Mouse (Mus musculus) hindbrain, postnatal 0 days (tissue): ENCODE data around the gene Gpr162. TPM values are rescaled to one million over a fixed set of nuclear protein-coding genes. Genes with fewer than 3 reads are reported as not detected.
"Not testable (repeated sequence)": the region's sequence is repeated elsewhere in the genome, so short reads cannot be mapped to it uniquely, and the experiment has no call there.

Experiments
- ATAC-seq: fragments of 200-750 bp; cut with Nextera tagmentation; 2 replicates; pipeline ENCODE4 v1.8.0; 2017; ENCODE audit warnings: mild to moderate bottlenecking, moderate TSS enrichment, moderate library complexity
- DNase-seq: peaks from one replicate; pipeline ENCODE4 v3.0.0-alpha.2; 2015; ENCODE audit warnings: low spot score
- H3K27ac ChIP-seq: fragments of 300-500 bp; sonication (generic); 2 replicates; pipeline ENCODE4 v1.5.1; 2014; ENCODE audit warnings: mild to moderate bottlenecking
- H3K27me3 ChIP-seq: fragments of 300-500 bp; sonication (generic); 2 replicates; pipeline ENCODE4 v1.6.1; 2014; ENCODE audit warnings: low read length, mixed read lengths; ENCODE audit not compliant: insufficient read depth
- H3K36me3 ChIP-seq: fragments of 300-500 bp; sonication (generic); 2 replicates; pipeline ENCODE4 v1.6.1; 2014; ENCODE audit warnings: low read length, mixed read lengths; ENCODE audit not compliant: insufficient read depth
- H3K4me1 ChIP-seq: fragments of 300-500 bp; sonication (generic); 2 replicates; pipeline ENCODE4 v1.6.1; 2014; ENCODE audit warnings: antibody characterized with exemption, low read length, mixed read lengths; ENCODE audit not compliant: insufficient read depth
- H3K4me2 ChIP-seq: fragments of 300-500 bp; sonication (generic); 2 replicates; pipeline ENCODE4 v1.6.1; 2014; ENCODE audit warnings: low read depth, mild to moderate bottlenecking, low read length, moderate library complexity, mixed read lengths
- H3K4me3 ChIP-seq: fragments of 300-500 bp; sonication (generic); 2 replicates; pipeline ENCODE4 v1.5.1; 2014; ENCODE audit warnings: low read length
- H3K9ac ChIP-seq: fragments of 300-500 bp; sonication (generic); replicated peaks from 2 replicates; pipeline ENCODE4 v1.6.1; 2014; ENCODE audit warnings: mild to moderate bottlenecking, low read length, moderate library complexity, mixed read lengths
- H3K9me3 ChIP-seq: fragments of 300-500 bp; sonication (generic); 2 replicates; pipeline ENCODE4 v1.6.1; 2016; ENCODE audit warnings: low read length, mixed read lengths
- CTCF ChIP-seq: IDR thresholded peaks from 2 replicates; pipeline ENCODE4 v1.5.1; 2016; ENCODE audit warnings: antibody characterized with exemption, control low read depth, low read depth
- WGBS: fragments of 180-500 bp; shearing (Covaris S2); extraction: QIAGEN DNeasy Blood & Tissue Kit; methylation state at CpG from one replicate; pipeline ENCODE4 v1.1.7; 2014; 5-methylcytosine and 5-hydroxymethylcytosine counted together
- polyA plus RNA-seq: library from polyadenylated mRNA; unstranded; fragments of >200 nt; fragmentation: Nextera tagmentation; extraction: Ambion mirVana; gene quantifications from 2 replicates; pipeline ENCODE4 v1.2.1, GENCODE M21; 2015
- total RNA-seq: library from RNA; depleted of rRNA; stranded (reverse); fragments of >200 nt; gene quantifications from 2 replicates; pipeline ENCODE4 v1.2.3, GENCODE M21; 2014

Gpr162 gene
- total and polyA plus RNA-seq, 2 experiments from 2014 or later: 31.9 to 194 TPM

DNA sequence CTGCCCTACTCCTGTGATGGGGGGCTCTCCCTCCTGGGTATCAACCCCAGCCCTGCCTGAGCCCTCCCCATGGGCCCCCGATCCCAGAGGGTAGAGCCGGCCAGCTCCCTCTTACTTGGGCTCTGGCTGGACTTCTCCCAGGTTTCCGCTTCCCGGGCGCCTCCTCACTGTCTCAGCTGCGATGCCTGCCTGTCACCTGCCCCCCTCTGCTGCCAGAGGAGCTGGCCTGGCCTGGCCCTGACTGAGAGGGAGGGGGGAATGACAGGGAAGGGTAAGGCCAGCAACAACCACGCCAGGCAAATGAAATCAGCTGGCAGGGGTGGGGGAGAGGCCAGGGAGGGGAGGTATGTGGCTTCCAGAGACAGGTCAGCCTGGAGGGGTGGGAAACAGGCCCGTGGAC, 24.0 kb downstream of the Gpr162 start:
- Histone ChIP-seq H3K4me2 (no peak overlapping the region), H3K4me3 (no peak overlapping the region), H3K9me3 (no peaks in the 10 kb centered on the region), H3K9ac (0 out of 2 replicates have a peak overlapping the region, but pooled peaks have one; percentile 17), H3K36me3 (peaks cover 8% of the 10 kb centered on the region), H3K27ac (peak overlapping the region; percentile 51), H3K27me3 (no peaks in the 10 kb centered on the region), H3K4me1 (no peaks in the 10 kb centered on the region)
- DNase-seq (peak; percentile 6), ATAC-seq (peak; percentile 43)
- WGBS: 11% methylated on average over 8 of the region's 8 CpGs
- no peak for TF ChIP-seq CTCF

DNA sequence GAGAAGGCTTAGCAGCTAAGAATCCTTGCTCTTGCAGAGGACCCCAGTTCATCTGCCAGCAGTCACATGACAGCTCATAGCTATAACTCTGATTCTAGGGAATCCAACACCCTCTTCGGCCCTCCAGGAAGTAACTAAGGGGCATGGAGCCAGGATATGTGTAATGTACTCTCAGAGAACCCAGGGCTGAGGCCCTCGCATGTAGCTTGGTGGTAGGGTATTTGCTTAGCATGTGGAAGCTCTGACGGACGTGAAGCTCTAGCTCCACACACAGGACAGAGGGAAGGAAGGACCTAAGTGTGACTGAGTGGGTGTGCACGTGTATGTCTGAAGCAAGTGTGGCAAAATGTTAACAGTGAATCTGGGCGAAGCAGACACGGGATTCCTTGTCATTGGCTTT, 27.4 kb downstream of the Gpr162 start:
- no peak overlapping the region for H3K4me3 ChIP-seq
- TF ChIP-seq CTCF: no peak
- no peak overlapping the region for H3K27ac ChIP-seq
- WGBS: 82% methylated on average over 7 of the region's 7 CpGs
- H3K36me3 ChIP-seq: peaks cover 2% of the 10 kb centered on the region
- ATAC-seq (no peak), DNase-seq (no peak)
- H3K9me3 ChIP-seq: no peaks in the 10 kb centered on the region
- H3K27me3 ChIP-seq: no peaks in the 10 kb centered on the region
- H3K9ac ChIP-seq: no peak overlapping the region
- no peak overlapping the region for H3K4me2 ChIP-seq
- H3K4me1 ChIP-seq: no peaks in the 10 kb centered on the region

DNA sequence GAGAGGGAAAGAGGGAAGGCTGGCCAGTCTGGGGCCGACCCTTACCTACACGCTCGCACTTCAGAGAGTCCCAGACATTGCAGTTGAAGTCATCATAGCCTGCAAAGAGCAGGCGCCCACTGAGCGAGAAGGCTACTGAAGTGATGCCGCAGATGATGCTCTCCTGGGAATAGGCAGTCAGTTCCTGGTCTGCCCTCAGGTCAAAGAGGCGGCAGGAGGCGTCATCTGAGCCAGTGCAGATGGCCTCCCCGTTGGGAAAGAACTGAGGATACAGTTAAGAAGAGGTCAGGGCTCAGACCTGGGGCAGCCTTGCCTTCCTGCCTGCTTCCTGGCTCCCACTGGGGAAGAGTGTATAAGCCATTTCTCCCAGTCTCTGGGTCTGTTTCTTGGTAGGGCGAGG, 28.3 kb downstream of the Gpr162 start:
- H3K4me2 ChIP-seq: no peak overlapping the region
- no peaks in the 10 kb centered on the region for H3K9me3 ChIP-seq
- no peak for TF ChIP-seq CTCF
- ATAC-seq (no peak), DNase-seq (no peak)
- no peaks in the 10 kb centered on the region for H3K27me3 ChIP-seq
- H3K36me3 ChIP-seq: no peaks in the 10 kb centered on the region
- H3K9ac ChIP-seq: no peak overlapping the region
- 68% methylated on average over 10 of the region's 10 CpGs for WGBS
- no peak overlapping the region for H3K27ac ChIP-seq
- H3K4me3 ChIP-seq: no peak overlapping the region
- H3K4me1 ChIP-seq: peaks cover under 1% of the 10 kb centered on the region; the same call in 1 of the 2 replicates

- Histone ChIP-seq H3K9ac (no peak overlapping the region), H3K27me3 (no peaks in the 10 kb centered on the region), H3K9me3 (no peaks in the 10 kb centered on the region), H3K4me3 (no peak overlapping the region), H3K4me1 (peaks cover 5% of the 10 kb centered on the region; the same call in 1 of the 2 replicates), H3K4me2 (no peak overlapping the region), H3K36me3 (no peaks in the 10 kb centered on the region), H3K27ac (no peak overlapping the region)
- ATAC-seq (no peak), DNase-seq (no peak)
- TF ChIP-seq CTCF: no peak
- WGBS: 85% methylated on average over 6 of the region's 6 CpGs
These were observed 29.2 kb downstream of the Gpr162 start for GRCm38 (mm10) chr6:124834512-124835081.

GRCm38 (mm10) chr6:124831649-124832048, 32.1 kb downstream of the Gpr162 start:
- H3K4me2 ChIP-seq: no peak overlapping the region
- no peaks in the 10 kb centered on the region for H3K9me3 ChIP-seq
- H3K9ac ChIP-seq: no peak overlapping the region
- H3K27ac ChIP-seq: no peak overlapping the region
- no peak for TF ChIP-seq CTCF
- no peaks in the 10 kb centered on the region for H3K36me3 ChIP-seq
- ATAC-seq (no peak), DNase-seq (no peak)
- H3K4me3 ChIP-seq: no peak overlapping the region
- WGBS: 93% methylated on average over 8 of the region's 8 CpGs
- peaks cover 9% of the 10 kb centered on the region; the same call in 1 of the 2 replicates for H3K4me1 ChIP-seq
- H3K27me3 ChIP-seq: no peaks in the 10 kb centered on the region

DNA sequence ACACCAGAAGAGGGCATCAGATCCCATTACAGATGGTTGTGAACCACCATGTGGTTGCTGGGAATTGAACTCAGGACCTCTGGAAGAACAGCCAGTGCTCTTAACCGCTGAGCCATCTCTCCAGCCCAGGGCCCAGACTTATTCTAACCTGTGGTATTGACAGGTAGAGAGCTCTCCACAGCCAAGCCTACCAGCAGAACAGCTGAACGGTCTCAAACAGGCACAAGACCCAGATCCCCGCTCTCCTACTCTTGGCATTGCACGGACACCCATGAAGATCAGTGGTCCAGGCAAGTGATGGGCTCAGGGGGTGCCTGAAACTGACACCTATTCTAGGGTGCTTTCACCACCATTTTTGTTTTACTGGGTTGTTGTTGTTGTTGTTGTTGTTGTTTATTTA, 32.6 kb downstream of the Gpr162 start:
- not testable (repeated sequence) for DNase-seq, H3K9me3 ChIP-seq, H3K9ac ChIP-seq, H3K27me3 ChIP-seq, H3K4me3 ChIP-seq, H3K36me3 ChIP-seq, H3K27ac ChIP-seq, ATAC-seq, H3K4me1 ChIP-seq
- H3K4me2 ChIP-seq: peak overlapping the region; percentile 71; the same call in 1 of the 2 replicates
- 95% methylated on average over 4 of the region's 4 CpGs for WGBS
